Mouse (Mus musculus) forebrain, postnatal 0 days (tissue): Measurements from ENCODE around the gene Mrps23. TPM values are rescaled to one million over a fixed set of nuclear protein-coding genes. Genes with fewer than 3 reads are reported as not detected.

Experiments used
- ATAC-seq: fragments of 200-750 bp; cut with Nextera tagmentation; 2 replicates; pipeline ENCODE4 v1.8.0; 2017; ENCODE audit warnings: mild to moderate bottlenecking, moderate library complexity
- DNase-seq: peaks from one replicate; pipeline ENCODE4 v3.0.0-alpha.2; 2015
- H3K27ac ChIP-seq: fragments of 300-500 bp; sonication (generic); 2 replicates; pipeline ENCODE4 v1.5.1; 2014; ENCODE audit warnings: low read depth, mild to moderate bottlenecking, antibody characterized with exemption, low read length, moderate library complexity, mixed read lengths
- H3K27me3 ChIP-seq: fragments of 300-500 bp; sonication (generic); 2 replicates; pipeline ENCODE4 v1.6.1; 2014; ENCODE audit warnings: mild to moderate bottlenecking, low read length, mixed read lengths; ENCODE audit not compliant: insufficient read depth
- H3K36me3 ChIP-seq: fragments of 300-500 bp; sonication (generic); 2 replicates; pipeline ENCODE4 v1.6.1; 2014; ENCODE audit warnings: mild to moderate bottlenecking, moderate library complexity; ENCODE audit not compliant: insufficient read depth
- H3K4me1 ChIP-seq: fragments of 300-500 bp; sonication (generic); 2 replicates; pipeline ENCODE4 v1.6.1; 2014; ENCODE audit warnings: antibody characterized with exemption; ENCODE audit not compliant: insufficient read depth
- H3K4me2 ChIP-seq: fragments of 300-500 bp; sonication (generic); 2 replicates; pipeline ENCODE4 v1.6.1; 2014; ENCODE audit warnings: low read depth, mild to moderate bottlenecking, moderate library complexity
- H3K4me3 ChIP-seq: fragments of 300-500 bp; sonication (generic); 2 replicates; pipeline ENCODE4 v1.5.1; 2014; ENCODE audit warnings: low read depth, low read length, mixed read lengths
- H3K9ac ChIP-seq: fragments of 300-500 bp; sonication (generic); 2 replicates; pipeline ENCODE4 v1.6.1; 2014; ENCODE audit warnings: mild to moderate bottlenecking
- H3K9me3 ChIP-seq: fragments of 300-500 bp; sonication (generic); 2 replicates; pipeline ENCODE4 v1.6.1; 2016; ENCODE audit warnings: low read length
- CTCF ChIP-seq: sonication (generic); IDR thresholded peaks from 2 replicates; pipeline ENCODE4 v1.5.1; 2016; ENCODE audit warnings: antibody characterized with exemption, control low read depth, low read depth
- WGBS: fragments of 180-500 bp; shearing (Covaris S2); extraction: QIAGEN DNeasy Blood & Tissue Kit; methylation state at CpG from one replicate; pipeline ENCODE4 v1.1.7; 2014; 5-methylcytosine and 5-hydroxymethylcytosine counted together
- polyA plus RNA-seq: library from polyadenylated mRNA; unstranded; fragments of >200 nt; fragmentation: Nextera tagmentation; extraction: Ambion mirVana; gene quantifications from 2 replicates; pipeline ENCODE4 v1.2.1, GENCODE M21; 2015
- total RNA-seq: library from RNA; depleted of rRNA; stranded (reverse); fragments of >200 nt; gene quantifications from 2 replicates; pipeline ENCODE4 v1.2.3, GENCODE M21; 2014; rRNA removed

Gene Mrps23
- total and polyA plus RNA-seq, 2 experiments from 2014 or later, result 57.5 to 71.5 TPM

GRCm38 (mm10) chr11:88253514-88254167 is 49.5 kb downstream of the Mrps23 start:
- no peak for TF ChIP-seq CTCF
- Histone ChIP-seq H3K9me3 (no peaks in the 10 kb centered on the region), H3K4me3 (no peak overlapping the region), H3K9ac (no peak overlapping the region), H3K36me3 (no peaks in the 10 kb centered on the region), H3K27me3 (no peaks in the 10 kb centered on the region; the same call in 1 of the 2 replicates), H3K27ac (no peak overlapping the region), H3K4me2 (no peak overlapping the region), H3K4me1 (no peaks in the 10 kb centered on the region; the same call in 1 of the 2 replicates)
- DNase-seq (no peak), ATAC-seq (no peak; the same call in 1 of the 2 replicates)
- WGBS, result 31% methylated on average over 7 of the region's 7 CpGs

GRCm38 (mm10) chr11:88257700-88258099 is 53.5 kb downstream of the Mrps23 start:
- no peaks in the 10 kb centered on the region for H3K36me3 ChIP-seq
- H3K4me2 ChIP-seq, result no peak overlapping the region
- H3K9ac ChIP-seq, result no peak overlapping the region
- TF ChIP-seq CTCF, result no peak
- no peaks in the 10 kb centered on the region; the same call in 1 of the 2 replicates for H3K4me1 ChIP-seq
- no peak overlapping the region for H3K27ac ChIP-seq
- ATAC-seq (no peak), DNase-seq (no peak)
- no peak overlapping the region for H3K4me3 ChIP-seq
- no peaks in the 10 kb centered on the region for H3K9me3 ChIP-seq
- H3K27me3 ChIP-seq, result no peaks in the 10 kb centered on the region
- 73% methylated on average over 4 of the region's 4 CpGs for WGBS

- 82% methylated on average over 4 of the region's 4 CpGs for WGBS
- Histone ChIP-seq H3K27me3 (no peaks in the 10 kb centered on the region), H3K9me3 (no peaks in the 10 kb centered on the region), H3K4me3 (no peak overlapping the region), H3K9ac (no peak overlapping the region), H3K27ac (no peak overlapping the region), H3K4me1 (no peaks in the 10 kb centered on the region; the same call in 1 of the 2 replicates), H3K36me3 (no peaks in the 10 kb centered on the region), H3K4me2 (no peak overlapping the region)
- DNase-seq, result no peak
- ATAC-seq, result no peak
- peak; percentile 27; the same call in 1 of the 2 replicates for TF ChIP-seq CTCF
Observed at GRCm38 (mm10) chr11:88258212-88258611, 54.0 kb downstream of the Mrps23 start.

GRCm38 (mm10) chr11:88260463-88260862 is 56.3 kb downstream of the Mrps23 start:
- no peak for TF ChIP-seq CTCF
- WGBS, result 63% methylated on average over 7 of the region's 7 CpGs
- no peak for DNase-seq
- Histone ChIP-seq H3K4me1 (no peaks in the 10 kb centered on the region), H3K4me3 (no peak overlapping the region), H3K27me3 (no peaks in the 10 kb centered on the region), H3K4me2 (no peak overlapping the region), H3K9ac (no peak overlapping the region), H3K27ac (no peak overlapping the region), H3K36me3 (no peaks in the 10 kb centered on the region), H3K9me3 (no peaks in the 10 kb centered on the region)
- ATAC-seq, result no peak

Other genes starting within 250 kb of the Mrps23 start
- 36.5 and 54.9 TPM in 2 replicates for gene Dynll2, start 216.9 kb upstream of the Mrps23 start, total RNA-seq
- gene Dynll2, start 216.9 kb upstream of the Mrps23 start, polyA plus RNA-seq, result 41.7 and 49.8 TPM in 2 replicates
- gene Srsf1, start 157.0 kb upstream of the Mrps23 start, total RNA-seq, result 282 and 390 TPM in 2 replicates
- 103 and 121 TPM in 2 replicates for gene Srsf1, start 157.0 kb upstream of the Mrps23 start, polyA plus RNA-seq
- 33.0 and 43.7 TPM in 2 replicates for gene Vezf1, start 136.1 kb upstream of the Mrps23 start, total RNA-seq
- 28.0 and 34.6 TPM in 2 replicates for gene Vezf1, start 136.1 kb upstream of the Mrps23 start, polyA plus RNA-seq
- 28.9 and 34.7 TPM in 2 replicates for gene Cuedc1, start 106.3 kb upstream of the Mrps23 start, total RNA-seq
- gene Cuedc1, start 106.3 kb upstream of the Mrps23 start, polyA plus RNA-seq, result 22.0 and 34.6 TPM in 2 replicates
- gene Ccdc182, start 89.7 kb downstream of the Mrps23 start, total RNA-seq, result not detected in 2 replicates
- gene Ccdc182, start 89.7 kb downstream of the Mrps23 start, polyA plus RNA-seq, result not detected in 2 replicates